In genomic region chr8:105253766-105254151, GRCm38 (mm10) we compare ENCODE assay signal across 8 mouse cellular contexts. TPM values are rescaled to one million over a fixed set of nuclear protein-coding genes. Genes with fewer than 3 reads are reported as not detected.
DNase-seq lines count a peak whose midpoint lies in the region; ATAC-seq and TF ChIP-seq lines count a peak whose summit lies in the region.

No protein-coding gene starts in this region.

- intact Hi-C loops in left cerebral cortex, postnatal 10 days (cut with DNase I): no loop called here

- H3K27me3 ChIP-seq in heart, embryonic 11.5 days (ENCODE audit: control insufficient read depth, insufficient read depth, low read length): peaks cover 21% of the 10 kb centered on the region
- H3K27me3 ChIP-seq in E14TG2a.4 (ENCODE audit: insufficient read depth, low read length): peaks cover 39% of the 10 kb centered on the region
- peaks cover 47% of the 10 kb centered on the region for H3K27me3 ChIP-seq in forebrain, embryonic 12.5 days
- peaks cover 29% of the 10 kb centered on the region for H3K27me3 ChIP-seq in liver, embryonic 13.5 days

- H3K4me2 ChIP-seq in heart, embryonic 11.5 days: peak overlapping the region; percentile 98
- peak overlapping the region; percentile 98 for H3K4me2 ChIP-seq in forebrain, embryonic 12.5 days
- peak overlapping the region; percentile 99 for H3K4me2 ChIP-seq in liver, embryonic 13.5 days

- H3K4me3 ChIP-seq in heart, embryonic 11.5 days (ENCODE audit: low read depth, low read length): peak overlapping the region; percentile 72
- peak overlapping the region; percentile 89 for H3K4me3 ChIP-seq in E14TG2a.4 (replicated peaks; ENCODE audit: low read length)
- peak overlapping the region; percentile 60 for H3K4me3 ChIP-seq in forebrain, embryonic 12.5 days (replicated peaks)
- H3K4me3 ChIP-seq in liver, embryonic 13.5 days (replicated peaks): peak overlapping the region; percentile 74

- 44% methylated on average over 20 of the region's 20 CpGs for WGBS in heart, embryonic 11.5 days (ENCODE audit: insufficient replicate concordance)
- 27% methylated on average over 20 of the region's 20 CpGs for WGBS in forebrain, embryonic 12.5 days
- WGBS in liver, embryonic 13.5 days (ENCODE audit: insufficient replicate concordance): 56% methylated on average over 20 of the region's 20 CpGs

- no peak for TF ChIP-seq CTCF in E14TG2a.4 (conservative IDR thresholded peaks at IDR 0.05; ENCODE audit: low read length)

- no peak for DNase-seq in heart, adult 18-20 months
- no peak for DNase-seq in liver, embryonic 13.5 days
- no peak for DNase-seq in adrenal gland, adult 18-20 months (ENCODE audit: low spot score in 2 of 2)
- DNase-seq in layer of hippocampus, adult 9-10 months (ENCODE audit: low spot score): no peak
- no peak for DNase-seq in left cerebral cortex, postnatal 10 days (ENCODE audit: extremely low spot score in 1 of 2, low spot score in 2 of 2)

- peaks cover 19% of the 10 kb centered on the region for H3K4me1 ChIP-seq in heart, embryonic 11.5 days (ENCODE audit: control insufficient read depth, insufficient read depth, low read length)
- H3K4me1 ChIP-seq in E14TG2a.4 (replicated peaks; ENCODE audit: low read depth, low read length): peaks cover 45% of the 10 kb centered on the region
- peaks cover 18% of the 10 kb centered on the region for H3K4me1 ChIP-seq in forebrain, embryonic 12.5 days
- peaks cover 41% of the 10 kb centered on the region for H3K4me1 ChIP-seq in liver, embryonic 13.5 days (replicated peaks)

- no peaks in the 10 kb centered on the region for H3K9me3 ChIP-seq in heart, embryonic 11.5 days (replicated peaks; ENCODE audit: control insufficient read depth, low read length)
- H3K9me3 ChIP-seq in E14TG2a.4 (ENCODE audit: low read length): no peaks in the 10 kb centered on the region
- H3K9me3 ChIP-seq in forebrain, embryonic 12.5 days: no peaks in the 10 kb centered on the region
- no peaks in the 10 kb centered on the region for H3K9me3 ChIP-seq in liver, embryonic 13.5 days (replicated peaks)

- no peak for ATAC-seq in heart, embryonic 11.5 days (replicated peaks; ENCODE audit: insufficient number of reproducible peaks, low FRiP score, low TSS enrichment)
- ATAC-seq in forebrain, embryonic 12.5 days (ENCODE audit: low FRiP score): peak; percentile 45
- no peak for ATAC-seq in liver, embryonic 13.5 days (ENCODE audit: low read depth)

- 0 out of 2 replicates have a peak overlapping the region, but pooled peaks have one; percentile 1 for H3K9ac ChIP-seq in heart, embryonic 11.5 days (ENCODE audit: low read depth, low read length)
- H3K9ac ChIP-seq in forebrain, embryonic 12.5 days: no peak overlapping the region
- H3K9ac ChIP-seq in liver, embryonic 13.5 days: peak overlapping the region; percentile 80; the same call in 1 of the 2 replicates

- H3K27ac ChIP-seq in heart, embryonic 11.5 days (ENCODE audit: low read depth, low read length): no peak overlapping the region
- H3K27ac ChIP-seq in forebrain, embryonic 12.5 days: 0 out of 2 replicates have a peak overlapping the region, but pooled peaks have one; percentile 13
- no peak overlapping the region for H3K27ac ChIP-seq in liver, embryonic 13.5 days

- H3K36me3 ChIP-seq in heart, embryonic 11.5 days (ENCODE audit: control insufficient read depth, insufficient read depth, low read length): peaks cover 11% of the 10 kb centered on the region
- peaks cover 48% of the 10 kb centered on the region for H3K36me3 ChIP-seq in E14TG2a.4 (ENCODE audit: insufficient read depth, low read length)
- H3K36me3 ChIP-seq in forebrain, embryonic 12.5 days (replicated peaks): peaks cover 36% of the 10 kb centered on the region
- peaks cover 50% of the 10 kb centered on the region for H3K36me3 ChIP-seq in liver, embryonic 13.5 days

RNA-seq across cellular contexts. Expression of gene B3gnt9, which starts 1.2 kb away (rescaled TPM):
- 8.6 and 10.0 TPM in 2 replicates for polyA plus RNA-seq in heart, embryonic 11.5 days (2014; fragmentation: Nextera tagmentation; extraction: Ambion mirVana)
- 1 to 10 TPM; 3.3 TPM for total RNA-seq in heart, adult 18-20 months (2021)
- polyA plus RNA-seq in forebrain, embryonic 12.5 days (2016; fragmentation: Nextera tagmentation; extraction: Ambion mirVana): 3.3 and 4.5 TPM in 2 replicates
- polyA plus RNA-seq in liver, embryonic 13.5 days (2015; fragmentation: Nextera tagmentation; extraction: Ambion mirVana): 2.3 and 3.2 TPM in 2 replicates
- total RNA-seq in adrenal gland, adult 18-20 months (2021): 1 to 10 TPM; 2.7 to 3.2 TPM
- total RNA-seq in left cerebral cortex, postnatal 10 days (2021): 1 to 10 TPM; 3.0 to 3.8 TPM

RNA-seq across cellular contexts. Expression of gene Tradd, which starts 10.7 kb away (rescaled TPM):
- polyA plus RNA-seq in heart, embryonic 11.5 days (2014; fragmentation: Nextera tagmentation; extraction: Ambion mirVana): 14.3 and 17.0 TPM in 2 replicates
- 1 to 10 TPM; 4.9 to 5.8 TPM for total RNA-seq in heart, adult 18-20 months (2021)
- 10.8 and 11.0 TPM in 2 replicates for polyA plus RNA-seq in forebrain, embryonic 12.5 days (2016; fragmentation: Nextera tagmentation; extraction: Ambion mirVana)
- 16.2 and 16.7 TPM in 2 replicates for polyA plus RNA-seq in liver, embryonic 13.5 days (2015; fragmentation: Nextera tagmentation; extraction: Ambion mirVana)
- 10 to 100 TPM; 13.1 to 15.5 TPM for total RNA-seq in adrenal gland, adult 18-20 months (2021)
- total RNA-seq in left cerebral cortex, postnatal 10 days (2021): 1 to 10 TPM; 5.5 to 5.8 TPM

RNA-seq across cellular contexts. Expression of gene Fbxl8, which starts 10.7 kb away (rescaled TPM):
- 2.3 and 2.8 TPM in 2 replicates for polyA plus RNA-seq in heart, embryonic 11.5 days (2014; fragmentation: Nextera tagmentation; extraction: Ambion mirVana)
- 1 to 10 TPM; 2.9 to 3.0 TPM for total RNA-seq in heart, adult 18-20 months (2021)
- polyA plus RNA-seq in forebrain, embryonic 12.5 days (2016; fragmentation: Nextera tagmentation; extraction: Ambion mirVana): 0.54 and 0.68 TPM in 2 replicates
- polyA plus RNA-seq in liver, embryonic 13.5 days (2015; fragmentation: Nextera tagmentation; extraction: Ambion mirVana): 0.98 and 1.1 TPM in 2 replicates
- 1 to 10 TPM; 3.7 to 4.3 TPM for total RNA-seq in adrenal gland, adult 18-20 months (2021)
- under 1 TPM; 0.58 to 0.61 TPM for total RNA-seq in left cerebral cortex, postnatal 10 days (2021)

RNA-seq across cellular contexts. Expression of gene Hsf4, which starts 15.8 kb away (rescaled TPM):
- polyA plus RNA-seq in heart, embryonic 11.5 days (2014; fragmentation: Nextera tagmentation; extraction: Ambion mirVana): not detected in 2 replicates
- 1 to 10 TPM; 4.6 to 4.7 TPM for total RNA-seq in heart, adult 18-20 months (2021)
- 0.11 TPM in 1 of 2 replicates, not detected in the other for polyA plus RNA-seq in forebrain, embryonic 12.5 days (2016; fragmentation: Nextera tagmentation; extraction: Ambion mirVana)
- polyA plus RNA-seq in liver, embryonic 13.5 days (2015; fragmentation: Nextera tagmentation; extraction: Ambion mirVana): 0.10 TPM in 1 of 2 replicates, not detected in the other
- total RNA-seq in adrenal gland, adult 18-20 months (2021): 1 to 10 TPM; 2.2 to 4.3 TPM
- under 1 TPM; 0.34 to 0.75 TPM for total RNA-seq in left cerebral cortex, postnatal 10 days (2021)

RNA-seq across cellular contexts. Expression of gene Nol3, which starts 22.2 kb away (rescaled TPM):
- polyA plus RNA-seq in heart, embryonic 11.5 days (2014; fragmentation: Nextera tagmentation; extraction: Ambion mirVana): 1.8 and 2.0 TPM in 2 replicates
- 10 to 100 TPM; 22.1 to 25.7 TPM for total RNA-seq in heart, adult 18-20 months (2021)
- 3.3 TPM in 2 replicates for polyA plus RNA-seq in forebrain, embryonic 12.5 days (2016; fragmentation: Nextera tagmentation; extraction: Ambion mirVana)
- 0.10 and 0.14 TPM in 2 replicates for polyA plus RNA-seq in liver, embryonic 13.5 days (2015; fragmentation: Nextera tagmentation; extraction: Ambion mirVana)
- total RNA-seq in adrenal gland, adult 18-20 months (2021): 10 to 100 TPM in 1 of 2 experiments, 1 to 10 TPM in 1; 6.7 to 20.3 TPM
- total RNA-seq in left cerebral cortex, postnatal 10 days (2021): 1 to 10 TPM; 3.2 to 3.5 TPM
